Mouse (Mus musculus) cerebellum, postnatal 10 days (tissue): ENCODE results near the gene Gm6525.

Experiments
- DNase-seq, 2 experiments: peaks; one replicate each; pipeline ENCODE4 v3.0.0; 2021; ENCODE audit warnings: mixed read lengths in 2 of 2

Gene Gm6525

DNA sequence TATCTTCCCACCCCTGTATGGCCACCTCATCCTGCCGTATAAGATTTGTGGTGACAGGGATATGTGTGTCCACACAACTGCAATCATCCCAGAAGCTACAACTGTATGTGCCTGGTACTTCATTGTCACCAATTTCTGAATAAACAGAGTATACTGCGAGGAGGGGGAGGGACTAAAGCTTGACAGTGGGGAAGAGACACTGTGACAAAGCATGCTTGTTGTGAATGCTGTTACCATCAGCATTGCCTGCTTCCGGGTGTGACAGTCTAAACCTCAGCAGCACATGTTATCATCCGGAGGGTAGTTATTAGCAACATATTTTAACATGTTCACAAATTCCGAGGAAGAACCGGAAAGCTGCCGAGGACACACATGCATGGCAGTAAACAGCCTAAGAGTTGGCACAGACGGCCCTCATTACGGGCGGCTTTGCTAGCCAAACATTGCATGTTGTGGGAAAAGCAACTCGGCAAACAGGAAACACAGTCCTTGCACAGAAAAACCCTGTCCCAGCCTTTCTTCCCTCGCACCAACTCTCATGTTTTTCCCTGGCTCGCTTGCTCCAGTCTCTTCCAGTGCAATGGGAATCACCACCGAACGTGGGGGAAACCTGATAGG is 41.9 kb downstream of the Gm6525 start:
- DNase-seq, result peak; percentile 59 to 60

DNA sequence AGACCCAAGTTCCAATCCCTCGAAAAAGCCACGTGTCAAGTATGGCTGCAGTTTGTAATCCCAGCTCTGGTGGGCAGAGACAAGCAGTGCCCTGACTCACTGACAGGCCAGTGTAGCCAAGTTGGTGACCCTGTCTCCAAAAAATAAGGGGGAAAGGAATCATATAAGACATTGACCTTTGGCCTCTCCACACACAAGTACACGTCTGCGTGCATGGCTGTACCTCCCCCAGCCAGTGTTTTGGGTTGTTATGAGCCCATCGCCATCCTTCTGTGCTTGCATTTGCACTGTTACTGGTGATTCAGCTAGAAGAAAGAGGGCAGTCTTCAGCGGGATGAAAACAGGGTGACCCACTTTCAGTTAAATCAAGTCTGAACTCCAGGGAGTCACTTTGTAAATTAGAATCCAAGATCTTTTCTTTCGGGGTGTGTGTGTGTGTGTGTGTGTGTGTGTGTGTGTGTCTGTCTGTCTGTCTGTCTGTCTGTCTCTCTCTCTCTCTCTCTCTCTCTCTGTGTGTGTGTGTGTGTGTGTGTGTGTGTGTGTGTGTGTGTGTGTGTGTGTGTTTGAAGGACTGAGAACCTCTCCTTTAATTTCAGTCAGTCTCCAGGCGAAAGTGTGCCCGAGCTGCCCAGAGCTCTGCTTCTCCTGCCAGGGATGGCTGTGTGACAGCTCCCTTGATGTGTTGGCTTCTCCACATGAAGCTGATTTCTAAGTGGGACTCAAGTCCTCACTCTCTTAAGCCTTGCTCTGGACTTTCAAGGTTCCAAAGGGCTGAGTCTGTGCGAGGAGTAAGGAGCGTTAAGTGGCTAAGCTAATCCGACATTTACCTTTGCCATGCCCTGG is 43.4 kb downstream of the Gm6525 start:
- peak; percentile 59 to 72 for DNase-seq

DNA sequence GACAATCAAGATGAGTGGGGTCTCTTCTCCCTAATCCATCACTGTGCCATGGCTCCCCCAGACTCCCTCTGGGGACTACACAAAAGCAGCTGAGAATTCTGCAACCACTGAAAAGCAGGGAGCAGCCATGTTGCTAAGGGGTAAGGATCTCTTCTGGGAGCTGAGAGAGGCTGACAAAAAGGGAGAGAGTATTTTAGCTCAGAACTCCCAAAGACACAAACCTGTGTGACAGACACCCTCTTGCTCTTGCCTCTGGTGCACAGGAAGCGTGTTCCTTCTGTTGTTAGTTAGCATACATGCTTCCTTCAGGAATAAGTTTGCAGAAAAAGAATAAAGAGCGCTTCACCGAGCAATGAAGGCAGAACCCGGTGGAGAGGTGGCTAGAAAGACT is 44.1 kb downstream of the Gm6525 start:
- peak in 1 of 2 experiments; percentile 28 for DNase-seq

DNA sequence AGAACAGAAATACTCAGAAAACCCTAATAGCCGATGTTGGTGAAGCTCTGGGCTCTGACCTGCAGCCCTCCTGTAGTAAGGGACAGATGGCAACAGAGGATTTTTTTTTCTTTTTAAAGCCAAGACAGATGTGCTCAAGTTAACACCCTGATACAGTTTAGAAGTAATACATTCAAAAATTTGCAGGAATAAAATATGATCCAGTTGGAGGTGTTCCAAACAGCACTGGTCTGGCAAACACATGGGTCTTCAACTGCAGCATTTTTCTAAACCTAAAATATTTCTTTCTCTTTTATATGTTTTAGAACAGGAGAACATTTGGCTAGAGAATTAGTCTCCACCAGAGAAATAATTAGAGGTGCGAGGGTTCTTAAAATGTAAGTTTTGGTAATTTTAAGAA is 44.6 kb downstream of the Gm6525 start:
- no peak for DNase-seq

DNA sequence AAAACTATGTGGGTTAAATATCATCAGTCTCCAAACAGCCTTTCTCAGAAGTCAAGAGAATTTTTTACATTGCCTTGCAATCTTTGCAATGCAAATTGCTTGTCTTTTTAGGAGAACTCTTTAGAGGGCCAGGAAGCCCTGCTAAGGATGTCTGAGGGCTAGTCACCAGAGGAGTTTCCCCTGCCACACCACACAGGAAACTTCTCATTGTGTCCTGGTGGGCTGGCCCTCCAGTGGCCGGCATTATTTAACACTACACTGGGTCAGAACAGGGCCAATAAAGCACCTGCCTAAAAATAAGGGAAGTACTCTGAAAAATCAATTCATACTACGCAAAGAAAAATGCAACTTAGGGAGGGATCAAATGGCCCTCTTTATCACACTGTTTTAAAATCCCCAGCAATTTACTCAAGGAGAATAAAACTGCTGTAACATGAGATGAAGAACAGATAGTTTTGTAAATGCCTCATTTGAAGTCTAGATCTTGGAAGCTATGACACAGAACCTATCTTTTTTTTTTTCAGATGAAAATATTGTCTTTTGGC is 45.3 kb downstream of the Gm6525 start:
- peak; percentile 34 to 36 for DNase-seq

DNA sequence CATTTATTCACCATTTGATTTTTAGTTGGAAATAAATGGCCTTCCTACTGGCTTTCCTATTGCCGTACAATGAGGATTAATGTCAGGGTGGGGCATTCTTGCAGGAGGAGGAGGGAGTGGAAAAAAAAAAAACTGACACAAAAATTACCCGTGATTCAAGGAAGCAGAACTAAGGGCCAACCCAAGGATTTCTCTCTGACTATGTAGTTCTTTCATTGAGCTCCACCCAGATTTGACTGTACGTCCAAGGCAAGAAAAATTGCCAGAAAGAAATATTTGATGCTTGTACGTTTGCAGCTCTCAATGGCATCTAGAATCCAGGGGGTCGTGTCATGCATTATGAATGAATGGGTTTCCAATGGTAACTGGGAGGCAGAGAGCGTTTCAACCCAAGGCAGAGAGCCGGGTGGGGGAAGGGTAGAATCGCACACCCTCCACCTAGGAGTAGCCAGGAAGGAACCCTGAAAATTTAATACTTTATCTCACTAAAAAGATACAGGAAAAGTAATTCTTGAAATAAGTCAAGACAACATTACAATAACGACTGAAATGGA is 45.9 kb downstream of the Gm6525 start:
- DNase-seq, result peak; percentile 79 to 83

DNA sequence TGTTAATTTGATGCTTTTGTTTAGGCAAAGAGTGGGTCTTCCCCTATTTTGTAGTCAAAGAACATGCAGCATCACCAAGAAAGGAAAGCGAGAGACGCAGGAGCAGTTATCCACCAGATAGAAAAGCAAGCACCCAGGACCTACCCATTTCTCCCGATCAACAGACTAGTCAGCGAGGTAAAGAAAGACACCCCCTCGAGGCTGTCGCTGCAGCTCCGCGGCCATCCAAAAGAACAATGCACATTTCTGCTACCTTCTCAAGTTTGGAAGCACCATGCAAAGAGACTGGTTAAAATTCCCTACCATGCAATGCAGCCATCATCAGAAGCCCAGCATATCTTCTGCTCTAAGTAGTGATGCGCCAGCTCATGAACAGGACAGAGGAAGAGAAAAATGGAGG is 46.4 kb downstream of the Gm6525 start:
- DNase-seq, result peak; percentile 32 to 53

DNA sequence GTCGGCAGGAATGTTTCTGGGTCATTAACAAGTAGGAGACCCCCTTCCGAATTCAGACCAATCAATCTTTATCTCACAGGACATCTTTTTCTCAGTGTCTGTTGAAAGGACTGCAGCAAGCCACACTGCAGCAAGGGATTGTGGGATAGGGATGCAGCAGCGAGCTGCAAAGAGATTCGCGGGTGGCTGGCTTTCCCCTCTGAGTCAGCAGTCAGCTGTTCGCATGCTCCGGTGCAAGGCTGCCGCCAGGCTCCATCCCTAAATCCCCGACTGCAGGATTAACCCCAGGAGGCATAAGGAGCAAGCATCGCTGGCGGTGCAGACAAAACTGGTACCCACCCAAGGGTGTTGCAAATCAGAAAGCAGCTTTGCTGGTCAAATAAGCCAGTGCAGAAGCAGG is 46.8 kb downstream of the Gm6525 start:
- DNase-seq, result peak; percentile 84 to 87
